Mouse (Mus musculus): ENCODE results near the gene Car15. TPM values are rescaled to one million over a fixed set of nuclear protein-coding genes. Genes with fewer than 3 reads are reported as not detected.

The Car15 gene
- polyA plus RNA-seq, 1 experiment from 2014 or later = 2.7 TPM

DNA sequence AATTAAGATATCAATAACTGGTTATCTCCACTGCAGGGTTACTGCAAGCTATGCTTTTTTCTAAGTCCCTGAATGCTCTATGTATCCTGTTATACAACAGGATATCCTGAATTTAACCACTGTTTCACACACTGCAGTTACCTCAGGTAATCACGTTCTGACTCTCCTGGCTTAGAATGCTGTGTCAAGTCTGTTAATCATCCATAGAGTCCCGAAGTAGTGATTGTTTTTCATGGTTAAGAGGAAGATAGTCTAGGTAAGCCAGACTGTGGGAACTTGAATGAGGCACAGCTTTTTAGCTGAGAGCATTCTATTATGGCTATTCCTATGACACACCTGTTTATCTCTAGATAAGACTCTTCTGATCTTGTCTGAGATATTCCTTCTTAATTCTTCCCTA lies 27.1 kb upstream of the Car15 start:
- Histone ChIP-seq H3K4me3 (ENCODE audit: low read length) (no peak overlapping the region), H3K27ac (ENCODE audit: low read depth, low read length) (no peak overlapping the region), H3K9me3 (ENCODE audit: control insufficient read depth, low read length) (no peaks in the 10 kb centered on the region), H3K4me1 (ENCODE audit: control insufficient read depth, insufficient read depth, low read length) (no peaks in the 10 kb centered on the region), H3K27me3 (ENCODE audit: control insufficient read depth, insufficient read depth, low read length) (no peaks in the 10 kb centered on the region), H3K4me2 (replicated peaks; ENCODE audit: low read depth, low read length) (no peak overlapping the region), H3K36me3 (ENCODE audit: control insufficient read depth, insufficient read depth, low read length) (peaks cover 29% of the 10 kb centered on the region; the same call in 1 of the 2 replicates), H3K9ac (ENCODE audit: low read depth, low read length) (no peak overlapping the region)
- no peak for ATAC-seq (ENCODE audit: low FRiP score, low TSS enrichment)
- WGBS = 75% methylated on average over 2 of the region's 2 CpGs

DNA sequence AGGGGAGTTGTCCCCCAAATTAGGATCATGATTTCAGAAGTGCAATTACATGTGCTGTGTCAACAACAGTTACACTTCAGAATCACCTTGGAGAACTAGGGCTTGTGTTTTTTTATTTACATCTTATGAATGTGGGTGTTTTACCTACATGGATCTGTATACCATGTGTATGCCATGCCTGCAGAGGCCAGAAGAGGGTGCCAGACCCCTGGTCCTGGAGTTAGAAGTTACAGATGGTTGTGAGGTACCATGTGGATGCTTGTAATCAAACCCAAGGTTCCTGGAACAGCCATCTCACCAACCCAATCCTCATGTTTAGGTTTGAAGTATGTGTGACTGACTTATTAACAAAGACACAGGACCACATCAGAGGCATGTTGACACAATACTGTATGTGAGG lies 20.4 kb upstream of the Car15 start:
- Histone ChIP-seq H3K27ac (ENCODE audit: low read depth, low read length) (no peak overlapping the region), H3K9me3 (ENCODE audit: control insufficient read depth, low read length) (no peaks in the 10 kb centered on the region), H3K27me3 (ENCODE audit: control insufficient read depth, insufficient read depth, low read length) (no peaks in the 10 kb centered on the region), H3K4me1 (ENCODE audit: control insufficient read depth, insufficient read depth, low read length) (no peaks in the 10 kb centered on the region), H3K9ac (ENCODE audit: low read depth, low read length) (no peak overlapping the region), H3K4me3 (ENCODE audit: low read length) (no peak overlapping the region), H3K4me2 (replicated peaks; ENCODE audit: low read depth, low read length) (no peak overlapping the region), H3K36me3 (ENCODE audit: control insufficient read depth, insufficient read depth, low read length) (peaks cover 65% of the 10 kb centered on the region)
- ATAC-seq (ENCODE audit: low FRiP score, low TSS enrichment) = no peak

DNA sequence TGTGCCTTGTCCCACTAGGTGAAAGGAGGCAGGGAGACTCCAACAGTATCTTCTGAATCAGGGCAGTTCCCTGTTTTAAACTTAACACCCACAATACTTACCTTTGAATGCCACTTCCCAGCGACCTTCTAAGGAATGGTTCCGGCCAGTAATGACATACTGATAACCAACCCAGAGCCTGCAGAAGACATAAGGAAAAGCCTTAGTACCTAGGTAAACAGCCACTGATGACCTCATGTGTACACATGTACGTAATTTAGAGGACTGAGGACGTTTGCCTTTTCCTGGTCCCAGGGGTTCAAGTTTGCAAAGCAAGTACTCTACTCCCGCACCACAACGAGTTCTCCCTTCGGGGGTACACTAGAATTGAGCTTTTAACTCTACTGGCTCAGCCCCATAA lies 19.0 kb upstream of the Car15 start:
- Histone ChIP-seq H3K4me2 (replicated peaks; ENCODE audit: low read depth, low read length) (no peak overlapping the region), H3K36me3 (ENCODE audit: control insufficient read depth, insufficient read depth, low read length) (peaks cover 76% of the 10 kb centered on the region), H3K4me1 (ENCODE audit: control insufficient read depth, insufficient read depth, low read length) (no peaks in the 10 kb centered on the region), H3K27ac (ENCODE audit: low read depth, low read length) (no peak overlapping the region), H3K9me3 (ENCODE audit: control insufficient read depth, low read length) (no peaks in the 10 kb centered on the region), H3K4me3 (ENCODE audit: low read length) (no peak overlapping the region), H3K27me3 (ENCODE audit: control insufficient read depth, insufficient read depth, low read length) (no peaks in the 10 kb centered on the region), H3K9ac (ENCODE audit: low read depth, low read length) (no peak overlapping the region)
- WGBS = 93% methylated on average over 7 of the region's 7 CpGs
- ATAC-seq (ENCODE audit: low FRiP score, low TSS enrichment) = no peak

DNA sequence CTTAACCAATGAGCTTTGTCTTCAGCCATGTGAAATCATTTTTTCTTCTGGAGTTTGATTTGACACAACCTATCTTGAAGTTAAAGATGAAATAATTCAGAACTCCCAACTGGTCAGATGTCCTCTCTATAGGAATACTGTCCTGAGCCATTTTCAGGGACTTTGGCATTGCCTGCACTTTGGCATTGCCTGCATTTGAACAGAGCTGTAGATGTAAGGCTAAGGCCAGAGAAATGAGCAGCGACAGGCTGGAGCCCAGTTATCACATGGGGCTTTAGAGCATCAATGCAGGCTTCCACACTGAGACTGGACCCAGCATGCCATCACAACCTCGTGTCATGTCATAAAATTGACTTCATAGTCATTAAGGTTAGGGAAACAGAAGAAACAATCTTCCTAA lies 15.1 kb upstream of the Car15 start:
- Histone ChIP-seq H3K27ac (ENCODE audit: low read depth, low read length) (no peak overlapping the region), H3K27me3 (ENCODE audit: control insufficient read depth, insufficient read depth, low read length) (no peaks in the 10 kb centered on the region), H3K9me3 (ENCODE audit: control insufficient read depth, low read length) (no peaks in the 10 kb centered on the region), H3K4me2 (replicated peaks; ENCODE audit: low read depth, low read length) (no peak overlapping the region), H3K4me3 (ENCODE audit: low read length) (no peak overlapping the region), H3K36me3 (ENCODE audit: control insufficient read depth, insufficient read depth, low read length) (peaks cover 82% of the 10 kb centered on the region), H3K4me1 (ENCODE audit: control insufficient read depth, insufficient read depth, low read length) (no peaks in the 10 kb centered on the region), H3K9ac (ENCODE audit: low read depth, low read length) (no peak overlapping the region)
- 80% methylated on average over 2 of the region's 2 CpGs for WGBS
- ATAC-seq (ENCODE audit: low FRiP score, low TSS enrichment) = no peak

DNA sequence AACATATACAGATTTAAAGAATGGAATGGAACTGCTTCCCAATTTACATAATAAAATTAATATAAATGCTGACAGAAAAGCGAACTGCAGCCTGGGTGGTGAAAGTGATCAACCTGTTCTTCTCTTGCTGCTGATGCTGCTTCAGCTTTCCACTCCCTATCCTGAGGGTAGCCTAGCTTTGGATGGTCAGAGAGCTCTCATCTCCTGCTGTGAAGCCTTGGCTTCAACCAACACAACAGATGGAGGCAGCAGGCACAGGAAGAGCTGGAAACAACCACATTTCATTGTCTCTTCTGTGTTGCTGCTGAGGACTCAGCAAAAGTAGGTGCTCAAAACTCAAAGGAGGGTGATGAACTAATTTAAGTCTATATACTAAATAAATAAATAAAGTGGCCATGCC lies 13.7 kb upstream of the Car15 start:
- H3K4me2 ChIP-seq (replicated peaks; ENCODE audit: low read depth, low read length) = no peak overlapping the region
- WGBS = 93% methylated on average over 1 of the region's 1 CpGs
- no peak overlapping the region for H3K4me3 ChIP-seq (ENCODE audit: low read length)
- H3K9me3 ChIP-seq (ENCODE audit: control insufficient read depth, low read length) = no peaks in the 10 kb centered on the region
- H3K36me3 ChIP-seq (ENCODE audit: control insufficient read depth, insufficient read depth, low read length) = peaks cover 79% of the 10 kb centered on the region
- no peak overlapping the region for H3K27ac ChIP-seq (ENCODE audit: low read depth, low read length)
- no peak overlapping the region for H3K9ac ChIP-seq (ENCODE audit: low read depth, low read length)
- no peaks in the 10 kb centered on the region for H3K27me3 ChIP-seq (ENCODE audit: control insufficient read depth, insufficient read depth, low read length)
- ATAC-seq (ENCODE audit: low FRiP score, low TSS enrichment) = no peak
- no peaks in the 10 kb centered on the region for H3K4me1 ChIP-seq (ENCODE audit: control insufficient read depth, insufficient read depth, low read length)

DNA sequence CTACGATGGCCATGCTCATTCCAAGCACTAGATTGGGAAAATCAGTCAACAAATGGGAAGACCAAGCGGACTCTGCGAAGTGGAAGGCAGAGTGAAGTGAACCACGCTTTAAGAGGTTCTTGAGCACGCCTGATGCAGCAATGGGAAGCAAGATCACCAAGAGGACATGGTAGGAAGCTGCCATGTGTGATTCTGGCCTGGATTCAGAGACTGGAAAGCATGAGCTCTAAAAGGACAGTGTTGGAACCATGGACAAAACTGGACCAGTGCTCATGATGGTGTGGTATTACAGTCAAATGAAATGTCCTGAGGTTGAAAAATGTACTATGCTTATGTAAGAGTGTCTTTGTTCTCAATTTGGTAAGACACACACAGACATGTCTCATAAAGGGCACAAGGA lies 13.2 kb upstream of the Car15 start:
- Histone ChIP-seq H3K4me1 (ENCODE audit: control insufficient read depth, insufficient read depth, low read length) (no peaks in the 10 kb centered on the region), H3K36me3 (ENCODE audit: control insufficient read depth, insufficient read depth, low read length) (peaks cover 79% of the 10 kb centered on the region), H3K9ac (ENCODE audit: low read depth, low read length) (no peak overlapping the region), H3K9me3 (ENCODE audit: control insufficient read depth, low read length) (no peaks in the 10 kb centered on the region), H3K27ac (ENCODE audit: low read depth, low read length) (no peak overlapping the region), H3K4me3 (ENCODE audit: low read length) (no peak overlapping the region), H3K27me3 (ENCODE audit: control insufficient read depth, insufficient read depth, low read length) (no peaks in the 10 kb centered on the region), H3K4me2 (replicated peaks; ENCODE audit: low read depth, low read length) (no peak overlapping the region)
- WGBS = 95% methylated on average over 5 of the region's 5 CpGs
- ATAC-seq (ENCODE audit: low FRiP score, low TSS enrichment) = no peak

DNA sequence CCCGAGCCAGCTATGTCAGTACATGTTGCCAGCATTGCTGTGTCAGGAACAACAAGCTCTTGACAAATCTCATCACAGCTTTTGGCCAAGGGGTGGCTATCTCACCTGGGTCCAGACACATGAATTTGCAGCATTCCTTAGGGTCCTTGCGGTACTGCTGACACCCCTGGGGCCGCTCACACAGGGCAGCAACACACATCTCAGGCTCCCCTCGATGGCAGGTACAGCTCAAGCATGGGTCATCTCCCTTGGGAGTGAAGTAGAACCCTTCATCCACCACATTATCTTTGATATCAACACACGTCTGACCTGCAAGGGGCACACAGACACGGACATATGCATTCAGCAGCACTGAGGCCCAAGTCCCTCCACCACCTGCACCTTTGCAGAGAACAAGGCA lies 11.3 kb upstream of the Car15 start:
- 88% methylated on average over 6 of the region's 6 CpGs for WGBS
- H3K9me3 ChIP-seq (ENCODE audit: control insufficient read depth, low read length) = no peaks in the 10 kb centered on the region
- ATAC-seq (ENCODE audit: low FRiP score, low TSS enrichment) = no peak
- no peak overlapping the region for H3K4me2 ChIP-seq (replicated peaks; ENCODE audit: low read depth, low read length)
- no peak overlapping the region for H3K4me3 ChIP-seq (ENCODE audit: low read length)
- peaks cover 87% of the 10 kb centered on the region for H3K36me3 ChIP-seq (ENCODE audit: control insufficient read depth, insufficient read depth, low read length)
- H3K4me1 ChIP-seq (ENCODE audit: control insufficient read depth, insufficient read depth, low read length) = no peaks in the 10 kb centered on the region
- no peak overlapping the region for H3K9ac ChIP-seq (ENCODE audit: low read depth, low read length)
- H3K27ac ChIP-seq (ENCODE audit: low read depth, low read length) = no peak overlapping the region
- no peaks in the 10 kb centered on the region for H3K27me3 ChIP-seq (ENCODE audit: control insufficient read depth, insufficient read depth, low read length)

DNA sequence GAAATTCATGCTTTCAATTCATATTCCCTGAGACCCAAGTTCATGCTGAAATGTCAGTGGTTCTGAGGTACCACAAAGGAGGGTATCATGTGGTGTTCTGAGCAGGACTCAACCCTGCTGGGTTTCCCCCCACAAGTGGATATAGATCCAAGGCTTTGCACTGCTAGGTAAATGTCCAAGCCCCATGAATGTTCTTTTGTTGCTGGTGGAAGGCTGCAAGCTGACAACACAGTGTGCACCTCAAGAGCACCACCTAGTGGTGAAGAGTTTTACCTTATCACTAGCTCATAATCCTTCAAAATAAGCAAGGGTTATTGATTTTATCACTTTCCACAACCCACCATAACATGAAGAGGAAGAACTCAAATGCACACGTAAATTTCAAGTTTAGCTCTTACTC lies 10.8 kb upstream of the Car15 start:
- WGBS = 34% methylated on average over 1 of the region's 1 CpGs
- no peak for ATAC-seq (ENCODE audit: low FRiP score, low TSS enrichment)
- Histone ChIP-seq H3K4me1 (ENCODE audit: control insufficient read depth, insufficient read depth, low read length) (no peaks in the 10 kb centered on the region), H3K36me3 (ENCODE audit: control insufficient read depth, insufficient read depth, low read length) (peaks cover 87% of the 10 kb centered on the region), H3K4me2 (replicated peaks; ENCODE audit: low read depth, low read length) (no peak overlapping the region), H3K4me3 (ENCODE audit: low read length) (no peak overlapping the region), H3K9me3 (ENCODE audit: control insufficient read depth, low read length) (no peaks in the 10 kb centered on the region), H3K27ac (ENCODE audit: low read depth, low read length) (no peak overlapping the region), H3K9ac (ENCODE audit: low read depth, low read length) (no peak overlapping the region), H3K27me3 (ENCODE audit: control insufficient read depth, insufficient read depth, low read length) (no peaks in the 10 kb centered on the region)

DNA sequence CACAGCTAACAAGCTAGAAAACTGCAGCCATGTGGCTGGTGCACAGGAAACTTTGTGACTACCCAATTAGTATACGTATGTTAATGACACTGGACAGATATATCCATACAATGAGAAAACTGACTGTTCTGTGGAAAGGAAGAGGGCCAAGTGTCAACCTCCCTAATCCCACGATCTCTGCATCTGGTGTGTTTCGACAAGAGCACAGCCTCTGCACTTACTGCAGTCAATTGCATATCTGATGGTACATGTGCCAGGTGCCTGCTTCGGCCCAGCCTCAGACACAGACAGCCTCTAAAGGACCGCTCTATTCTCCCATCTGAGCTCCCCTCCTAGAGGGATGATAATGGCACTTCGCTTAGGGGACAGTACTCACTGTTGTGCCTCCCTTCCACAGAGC lies 10.3 kb upstream of the Car15 start:
- Histone ChIP-seq H3K9ac (ENCODE audit: low read depth, low read length) (no peak overlapping the region), H3K4me1 (ENCODE audit: control insufficient read depth, insufficient read depth, low read length) (no peaks in the 10 kb centered on the region), H3K4me3 (ENCODE audit: low read length) (no peak overlapping the region), H3K4me2 (replicated peaks; ENCODE audit: low read depth, low read length) (no peak overlapping the region), H3K36me3 (ENCODE audit: control insufficient read depth, insufficient read depth, low read length) (peaks cover 89% of the 10 kb centered on the region), H3K27me3 (ENCODE audit: control insufficient read depth, insufficient read depth, low read length) (no peaks in the 10 kb centered on the region), H3K9me3 (ENCODE audit: control insufficient read depth, low read length) (no peaks in the 10 kb centered on the region), H3K27ac (ENCODE audit: low read depth, low read length) (no peak overlapping the region)
- 94% methylated on average over 6 of the region's 6 CpGs for WGBS
- ATAC-seq (ENCODE audit: low FRiP score, low TSS enrichment) = no peak
